Mouse (Mus musculus) heart, postnatal 36 days (tissue): ENCODE measurements at regions not wholly inside any gene's neighbourhood (a gene's known extent, or its start where the extent isn't known, plus 50 kb on each side); places are given as distances from the start of the nearest gene placed in this dataset.
"Not testable (repeated sequence)": the region's sequence is repeated elsewhere in the genome, so short reads cannot be mapped to it uniquely, and the experiment has no call there.

Source experiments
- DNase-seq, 2 experiments: peaks; one replicate each; pipeline ENCODE4 v3.0.0; 2021 to 2022
- intact Hi-C: fragments of 180-260 bp; cut with DNase I; formaldehyde crosslinking; loops from one replicate; pipeline ENCODE4 v1.15.1; 2025

DNA sequence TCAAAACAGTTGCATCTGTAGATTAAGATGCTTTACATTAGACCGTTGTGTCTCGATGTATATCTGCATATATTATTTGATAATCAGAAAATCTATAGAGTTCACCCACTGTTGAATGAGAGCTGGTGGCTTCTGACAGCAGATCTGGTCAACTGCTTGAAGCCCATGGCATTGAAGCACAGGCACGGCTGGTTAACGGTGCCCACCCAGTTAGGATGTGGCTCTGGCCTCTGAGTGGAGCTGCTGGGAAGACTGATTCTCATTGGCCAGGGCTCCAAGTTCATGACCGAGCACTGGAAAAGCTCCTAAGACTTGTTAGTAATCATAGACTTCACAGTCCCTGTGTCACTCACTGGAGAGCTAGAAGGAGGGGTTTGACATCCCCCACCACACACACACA, 51.2 kb upstream of the Cldn34a start:
- intact Hi-C loops = loop anchor here (10.0 kb wide), 1 partner anchor 97 kb away; no protein-coding TSS in a partner anchor
- DNase-seq = not testable (repeated sequence)

DNA sequence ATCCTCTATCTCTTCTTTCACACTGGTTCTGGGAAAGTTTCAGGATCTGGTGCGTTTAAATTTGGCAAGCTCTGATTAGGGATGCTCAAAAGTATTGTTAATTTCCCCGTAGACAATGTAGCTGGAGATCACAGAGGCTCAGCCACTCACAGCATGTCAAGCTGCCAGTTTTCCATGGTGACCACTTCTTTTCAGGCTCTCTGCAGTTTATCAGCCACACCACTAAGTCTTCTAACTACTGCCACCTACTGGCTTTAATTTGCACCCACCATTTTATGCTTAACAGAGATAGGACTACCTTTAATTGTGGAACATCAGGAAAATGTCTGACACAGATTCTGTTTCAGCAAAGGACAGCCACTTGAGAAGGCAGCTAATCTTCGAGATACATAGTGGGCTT, 57.7 kb upstream of the Cldn34a start:
- intact Hi-C loops, DNase-seq: not testable (repeated sequence)

DNA sequence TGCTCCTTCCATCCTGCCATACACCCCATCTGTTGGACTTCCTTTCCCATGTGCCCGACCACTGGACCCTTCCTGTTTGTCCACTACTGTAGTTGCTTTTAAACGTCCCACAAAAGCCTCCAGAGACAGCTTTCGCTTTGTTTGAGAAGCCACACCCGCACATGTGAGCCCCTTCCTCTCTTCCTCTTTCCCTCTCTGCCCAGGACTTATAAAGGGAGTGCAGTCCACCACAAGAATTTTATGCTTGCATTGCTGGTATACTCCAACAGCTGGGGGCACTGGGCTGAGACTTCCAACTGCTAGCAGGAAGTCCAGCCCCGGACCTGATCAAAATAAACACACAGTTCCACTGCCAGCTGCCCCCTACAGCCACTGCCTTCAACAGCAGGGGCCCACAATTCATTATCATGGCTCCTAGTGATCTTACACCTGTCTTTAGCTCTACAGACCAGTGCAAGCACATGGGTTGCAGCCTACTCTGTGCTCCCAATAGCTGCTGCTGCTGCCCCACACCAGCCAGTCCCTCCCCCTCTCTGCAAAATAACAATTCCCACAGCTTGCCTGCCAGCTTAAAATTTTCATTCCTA, 63.7 kb upstream of the Cldn34a start:
- DNase-seq, intact Hi-C loops: not testable (repeated sequence)

DNA sequence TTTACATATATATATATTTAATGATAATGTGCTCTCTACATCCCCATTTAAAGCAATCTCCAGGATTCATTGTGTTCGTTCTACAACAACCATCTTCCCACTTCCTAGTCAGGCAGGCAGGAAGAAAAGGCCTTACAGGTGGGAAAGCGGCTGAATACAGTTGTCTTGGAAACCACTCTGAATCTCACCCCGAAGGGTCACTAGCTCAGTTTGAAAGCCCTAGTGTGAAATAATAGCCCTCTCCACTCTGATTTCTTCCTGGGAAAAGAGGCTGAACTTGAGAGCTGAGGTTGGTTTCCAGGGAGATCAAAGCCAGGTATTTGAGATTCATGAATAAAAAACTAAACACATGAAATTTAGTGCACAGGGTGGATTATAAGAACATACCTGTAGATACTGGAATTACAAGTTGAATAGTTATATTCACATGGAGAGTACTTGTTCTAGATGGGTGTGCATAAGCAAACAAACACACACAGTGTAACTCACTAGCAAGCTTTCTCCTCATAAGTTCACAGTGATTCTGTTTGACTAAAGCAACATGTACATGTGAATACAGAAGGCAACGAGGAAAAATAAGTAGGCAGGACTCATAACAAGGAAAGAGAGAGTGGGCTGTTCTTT, 91.6 kb upstream of the Cldn34a start:
- no peak for DNase-seq
- intact Hi-C loops = no loop called here

DNA sequence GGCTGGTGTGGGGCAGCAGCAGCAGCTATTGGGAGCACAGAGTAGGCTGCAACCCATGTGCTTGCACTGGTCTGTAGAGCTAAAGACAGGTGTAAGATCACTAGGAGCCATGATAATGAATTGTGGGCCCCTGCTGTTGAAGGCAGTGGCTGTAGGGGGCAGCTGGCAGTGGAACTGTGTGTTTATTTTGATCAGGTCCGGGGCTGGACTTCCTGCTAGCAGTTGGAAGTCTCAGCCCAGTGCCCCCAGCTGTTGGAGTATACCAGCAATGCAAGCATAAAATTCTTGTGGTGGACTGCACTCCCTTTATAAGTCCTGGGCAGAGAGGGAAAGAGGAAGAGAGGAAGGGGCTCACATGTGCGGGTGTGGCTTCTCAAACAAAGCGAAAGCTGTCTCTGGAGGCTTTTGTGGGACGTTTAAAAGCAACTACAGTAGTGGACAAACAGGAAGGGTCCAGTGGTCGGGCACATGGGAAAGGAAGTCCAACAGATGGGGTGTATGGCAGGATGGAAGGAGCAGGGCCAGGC, 56.0 kb upstream of the Gpr173 start:
- DNase-seq, intact Hi-C loops: not testable (repeated sequence)

DNA sequence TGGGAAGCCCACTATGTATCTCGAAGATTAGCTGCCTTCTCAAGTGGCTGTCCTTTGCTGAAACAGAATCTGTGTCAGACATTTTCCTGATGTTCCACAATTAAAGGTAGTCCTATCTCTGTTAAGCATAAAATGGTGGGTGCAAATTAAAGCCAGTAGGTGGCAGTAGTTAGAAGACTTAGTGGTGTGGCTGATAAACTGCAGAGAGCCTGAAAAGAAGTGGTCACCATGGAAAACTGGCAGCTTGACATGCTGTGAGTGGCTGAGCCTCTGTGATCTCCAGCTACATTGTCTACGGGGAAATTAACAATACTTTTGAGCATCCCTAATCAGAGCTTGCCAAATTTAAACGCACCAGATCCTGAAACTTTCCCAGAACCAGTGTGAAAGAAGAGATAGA, 50.0 kb upstream of the Gpr173 start:
- intact Hi-C loops = loop anchor here (10.0 kb wide), 1 partner anchor 96 kb away; no protein-coding TSS in a partner anchor
- DNase-seq = not testable (repeated sequence)
